Mouse (Mus musculus) CH12.LX (cell line): ENCODE results near the gene Vmn1r113.
"Not testable (repeated sequence)": the region's sequence is repeated elsewhere in the genome, so short reads cannot be mapped to it uniquely, and the experiment has no call there.

Experiments used
- CTCF ChIP-seq, 2 experiments: IDR thresholded peaks in 1 of 2; conservative IDR thresholded peaks in 1 of 2; 2 replicates each; pipeline ENCODE4 v1.5.1; 2011 to 2012; ENCODE audit warnings: low read depth in 2 of 2, low read length in 2 of 2, improper control_type of control experiment in 1 of 2, inconsistent platforms in 1 of 2, mild to moderate bottlenecking in 1 of 2, moderate library complexity in 1 of 2
- HCFC1 ChIP-seq: IDR thresholded peaks from 2 replicates; pipeline ENCODE4 v1.6.1; 2012; ENCODE audit warnings: low read depth, mild to moderate bottlenecking, inconsistent platforms, low read length, improper control_type of control experiment
- JUND ChIP-seq: conservative IDR thresholded peaks from 2 replicates; pipeline ENCODE4 v1.6.1; 2011; ENCODE audit warnings: low read depth, low read length, improper control_type of control experiment
- MAZ ChIP-seq: IDR thresholded peaks from 2 replicates; pipeline ENCODE4 v1.6.1; 2012; ENCODE audit warnings: low read depth, mild to moderate bottlenecking, inconsistent platforms, low read length, improper control_type of control experiment, moderate library complexity
- NELFE ChIP-seq: IDR thresholded peaks from 2 replicates; pipeline ENCODE4 v1.6.1; 2011; ENCODE audit warnings: low read depth, low read length, improper control_type of control experiment
- POLR2A ChIP-seq: IDR thresholded peaks from 2 replicates; pipeline ENCODE4 v1.6.1; 2011; ENCODE audit warnings: low read depth, mild to moderate bottlenecking, improper control_type of control experiment, low read length
- RCOR1 ChIP-seq: conservative IDR thresholded peaks from 2 replicates; pipeline ENCODE4 v1.6.1; 2012; ENCODE audit warnings: low read depth, mild to moderate bottlenecking, inconsistent platforms, low read length, improper control_type of control experiment

DNA sequence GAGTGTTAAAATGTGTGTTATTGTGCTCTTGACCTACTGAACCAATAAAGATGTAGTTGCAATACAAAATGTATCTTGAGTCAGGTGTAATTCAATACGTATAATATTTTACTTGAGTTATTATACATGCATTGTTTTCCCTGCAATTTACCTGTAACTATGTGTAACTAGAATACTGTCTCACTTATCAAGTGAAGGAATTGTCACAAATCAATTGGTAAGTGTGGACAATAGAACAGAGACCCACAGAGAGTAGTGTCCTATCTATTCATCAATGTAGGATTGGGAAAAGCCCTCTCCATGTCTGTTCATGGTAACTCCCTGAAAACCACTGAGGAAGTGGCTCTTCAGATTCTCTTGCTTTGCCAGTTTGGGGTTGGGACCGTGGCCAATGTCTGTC lies at the start of gene Vmn1r113:
- TF ChIP-seq RCOR1; POLR2A; JUND; NELFE; MAZ; HCFC1; CTCF (conservative IDR thresholded peaks at IDR 0.05 in 1 of 2, IDR thresholded peaks at IDR 0.05 in 1 of 2; ENCODE audit: low read depth in 2 of 2, low read length in 2 of 2): not testable (repeated sequence)
